Mouse (Mus musculus) olfactory bulb, adult 2 months (tissue): ENCODE measurements around the gene Arid3a.

Source experiments
- CTCF ChIP-seq: fragments of 200-500 bp; IDR thresholded peaks from 2 replicates; pipeline ENCODE4 v1.5.1; 2012; ENCODE audit warnings: low read depth, mild to moderate bottlenecking, low read length, moderate library complexity; ENCODE audit not compliant: insufficient read depth
- POLR2A ChIP-seq: fragments of 200-500 bp; IDR thresholded peaks from 2 replicates; pipeline ENCODE4 v1.6.1; 2012; ENCODE audit warnings: mild to moderate bottlenecking, low read depth, low read length, moderate library complexity; ENCODE audit not compliant: insufficient read depth

- TF ChIP-seq POLR2A, result no peak; the same call in 1 of the 2 replicates
- TF ChIP-seq CTCF, result no peak
These were observed 6.4 kb downstream of the Arid3a start for GRCm38 (mm10) chr10:79933145-79933679.
